Mouse (Mus musculus): ENCODE measurements around the gene Arl3.

The Arl3 gene

DNA sequence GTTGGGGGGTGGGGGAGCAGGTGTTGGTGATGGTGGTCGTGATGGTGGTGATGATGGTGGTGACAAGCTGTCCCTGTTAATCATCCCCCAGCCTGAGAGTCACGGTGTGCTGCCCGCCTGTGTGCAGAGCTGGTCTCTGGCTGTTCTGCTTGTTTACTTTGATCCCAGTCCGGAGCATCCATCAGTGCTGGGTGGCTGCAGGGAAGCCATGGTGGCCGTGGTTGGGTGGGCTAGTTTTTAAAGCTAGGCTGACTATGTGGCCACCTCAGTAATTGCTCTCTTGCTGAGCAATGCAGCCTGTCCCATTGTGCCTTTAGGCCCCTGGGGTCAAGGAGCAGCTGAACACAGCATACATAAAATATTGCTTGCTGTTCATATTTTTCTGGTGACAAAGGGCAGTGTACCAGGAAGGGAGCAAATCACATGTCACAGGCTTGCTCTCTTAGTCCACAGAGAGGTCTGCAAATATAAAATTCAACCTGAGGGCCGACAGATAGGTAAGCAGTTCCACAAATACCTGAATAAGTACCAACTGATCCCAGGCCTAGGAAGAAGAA is 38.4 kb downstream of the Arl3 start:
- in situ Hi-C loops (cut with MboI; ENCODE audit: low sequenced_read_pairs) = no loop called here

DNA sequence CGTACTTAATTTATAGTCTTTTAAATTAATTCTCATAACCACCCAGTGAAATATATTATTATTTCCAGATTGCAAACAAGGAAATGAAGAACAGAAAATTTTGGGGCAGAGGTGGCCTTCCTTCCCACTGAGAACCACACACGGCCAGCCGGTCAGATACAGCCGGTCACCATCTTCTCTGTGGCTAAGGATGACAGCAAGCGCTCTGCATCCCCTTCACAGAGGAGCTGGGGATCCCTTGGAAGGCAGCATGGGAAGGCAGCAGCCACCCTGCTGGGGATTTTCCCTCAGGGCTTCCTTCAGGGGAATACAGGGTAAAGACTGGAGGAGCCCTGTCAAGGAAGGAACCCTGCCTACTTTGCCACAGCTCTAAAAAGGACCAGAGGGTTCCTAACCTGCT is 39.5 kb downstream of the Arl3 start:
- in situ Hi-C loops (cut with MboI; ENCODE audit: low sequenced_read_pairs) = no loop called here

DNA sequence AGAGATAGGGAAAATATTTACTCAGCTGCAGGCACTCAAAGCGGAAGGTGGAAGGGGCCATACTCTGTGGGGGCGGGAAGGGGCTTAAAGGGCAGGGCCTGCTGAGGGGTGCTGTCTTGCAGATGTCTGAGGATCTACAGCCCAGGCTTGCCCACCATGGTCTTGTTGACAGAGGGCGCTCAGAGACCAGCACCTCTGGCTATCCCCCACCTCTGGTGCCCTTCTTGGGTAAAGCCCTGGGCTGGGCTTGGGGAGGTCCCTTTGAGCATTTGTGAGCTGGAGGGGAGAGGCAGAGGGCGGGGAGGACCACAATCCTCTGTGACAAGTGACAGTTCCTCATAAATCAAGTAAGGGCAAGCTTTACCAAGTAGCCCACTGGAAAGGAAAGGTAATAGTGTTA is 39.9 kb downstream of the Arl3 start:
- in situ Hi-C loops (cut with MboI; ENCODE audit: low sequenced_read_pairs) = no loop called here

DNA sequence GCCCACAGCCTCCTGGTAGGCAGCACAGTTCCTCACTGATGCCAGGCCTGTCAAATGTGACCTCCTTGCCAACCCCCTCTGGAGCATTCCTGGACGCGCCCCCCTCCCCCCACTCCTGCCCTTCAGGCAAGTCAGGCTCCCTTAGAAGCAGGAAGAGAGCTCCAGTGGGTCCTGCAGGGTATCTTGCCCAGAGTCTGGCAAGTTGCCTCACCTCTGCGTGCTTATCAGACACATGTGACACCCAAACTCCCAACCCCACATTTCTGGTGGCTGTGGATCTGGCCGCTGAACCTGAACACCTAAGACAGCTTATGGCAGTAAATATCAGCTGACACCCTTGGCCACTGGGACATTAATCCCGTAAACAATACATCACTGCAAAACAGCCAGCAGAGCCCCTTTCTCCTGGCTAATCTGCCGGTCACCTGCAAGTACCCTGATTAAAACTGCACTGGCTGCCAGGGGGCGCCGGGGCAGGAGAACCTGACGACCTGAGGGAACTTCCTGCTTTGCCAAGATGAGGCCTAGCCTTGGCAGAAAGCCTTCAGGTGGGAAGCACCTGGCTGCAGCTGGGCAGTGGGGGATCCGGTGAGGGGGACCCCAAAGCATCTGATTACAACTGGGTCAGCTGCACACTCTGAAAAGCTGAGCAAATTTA is 40.8 kb downstream of the Arl3 start:
- in situ Hi-C loops (cut with MboI; ENCODE audit: low sequenced_read_pairs) = no loop called here

DNA sequence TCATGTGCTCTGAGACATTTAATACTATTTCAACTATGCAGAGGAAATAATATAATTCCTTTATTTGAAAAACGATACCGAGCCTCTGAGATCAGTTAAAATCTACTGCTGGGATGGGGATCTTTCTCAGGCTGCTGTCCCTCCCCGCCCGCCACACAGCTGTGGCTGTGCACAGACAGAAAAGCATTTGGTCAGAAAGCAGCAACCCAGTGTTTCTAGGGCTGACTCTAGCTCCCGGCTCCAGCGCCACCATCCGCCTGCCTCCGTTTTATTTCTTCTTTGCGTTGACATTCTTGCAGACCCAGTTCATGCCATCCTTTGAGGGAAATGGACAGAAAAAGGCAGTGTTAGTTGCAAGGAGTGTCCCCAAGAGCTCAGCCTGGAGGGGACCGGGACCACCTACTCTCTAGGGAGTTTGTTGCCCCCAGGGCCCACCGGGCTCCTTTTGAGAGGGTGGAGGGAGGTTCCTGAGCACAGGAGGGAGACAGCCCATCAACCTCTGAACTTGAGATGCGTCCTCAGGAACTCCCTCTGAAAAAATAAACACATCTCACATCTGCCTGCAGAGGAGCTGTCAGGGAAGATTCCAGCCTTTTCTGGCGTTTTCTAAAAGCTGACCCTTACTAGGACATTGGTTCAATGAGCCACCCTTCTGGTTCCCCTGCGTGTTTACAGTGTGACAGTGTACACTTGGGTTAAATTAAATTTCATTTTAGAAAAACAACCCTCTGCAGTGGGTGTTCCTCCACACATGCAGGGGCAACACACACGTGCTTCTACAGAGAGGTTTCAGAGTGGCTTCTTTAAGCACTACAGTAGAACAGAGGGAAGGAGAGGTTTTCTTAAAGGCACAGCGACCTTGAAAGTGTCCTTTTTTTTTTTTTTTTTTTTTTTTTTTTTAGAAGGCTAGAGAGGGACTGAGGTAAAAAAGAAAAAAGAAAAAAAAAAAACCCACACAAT is 41.6 kb downstream of the Arl3 start:
- in situ Hi-C loops (cut with MboI; ENCODE audit: low sequenced_read_pairs) = no loop called here

DNA sequence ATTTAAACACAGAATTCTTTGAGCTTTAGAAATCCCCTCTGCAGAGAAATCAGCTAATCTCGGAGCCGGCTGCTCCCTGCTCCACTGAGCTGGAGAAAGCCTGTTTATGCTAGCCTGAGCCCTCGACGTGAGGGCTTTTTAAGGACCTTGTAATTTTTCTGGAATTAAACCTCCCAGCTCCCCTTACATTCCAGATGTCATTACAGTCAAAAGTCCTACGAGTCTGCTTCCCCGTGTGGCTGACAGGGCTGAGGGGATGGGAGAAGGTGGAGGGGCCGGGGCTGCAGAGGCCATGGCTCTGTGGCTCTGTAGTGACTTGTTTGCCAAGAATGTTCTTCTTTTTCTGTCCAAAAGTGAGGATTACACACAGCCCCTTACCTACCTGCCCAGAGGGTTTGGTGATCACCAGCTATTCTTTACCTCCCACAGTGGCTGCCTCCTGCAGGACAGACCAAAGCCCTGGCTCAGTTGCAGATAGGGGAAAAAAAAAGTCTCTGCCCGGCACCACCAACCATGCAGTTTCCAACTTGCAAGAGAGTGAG is 42.5 kb downstream of the Arl3 start:
- in situ Hi-C loops (cut with MboI; ENCODE audit: low sequenced_read_pairs) = no loop called here

DNA sequence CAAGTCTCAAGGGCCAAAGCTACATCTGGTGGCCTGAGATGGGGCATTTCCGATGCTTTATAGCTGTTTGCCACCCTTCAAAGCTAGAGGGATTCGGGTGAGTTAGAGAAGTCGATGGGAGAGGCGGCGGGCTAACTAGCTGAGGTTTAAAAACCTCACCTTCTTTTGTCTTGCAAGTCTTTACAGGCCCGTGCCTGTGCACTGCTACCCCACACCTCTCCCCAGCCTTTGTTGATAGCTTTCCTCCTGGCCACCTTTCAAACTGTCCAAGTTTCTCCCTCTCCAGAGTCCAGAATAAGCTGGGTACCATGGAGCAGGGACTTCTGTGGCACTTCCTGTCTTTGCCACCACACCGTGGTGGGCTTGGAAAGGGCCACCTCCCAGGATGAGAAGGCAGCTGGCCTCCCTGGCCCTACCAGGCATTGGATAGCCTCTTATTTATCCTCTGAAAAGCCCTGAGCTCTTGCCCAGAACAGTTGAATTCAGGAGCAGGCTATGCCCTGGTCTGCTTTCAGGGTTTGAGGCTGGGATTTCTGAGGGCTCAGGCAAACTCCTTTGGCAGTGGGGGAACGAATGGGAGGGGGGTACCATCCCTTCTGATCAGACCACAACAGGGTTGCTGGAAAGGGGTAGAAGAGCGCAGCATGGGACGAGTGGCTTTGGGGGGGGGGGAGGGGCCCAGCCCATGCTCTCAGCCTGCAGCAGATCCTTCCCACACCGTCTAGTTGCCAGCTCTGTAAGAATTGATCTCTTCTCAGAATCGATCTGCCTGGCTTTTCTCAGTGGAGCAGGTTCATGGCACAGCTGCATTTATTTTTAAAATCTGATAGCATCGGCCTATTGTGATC is 43.2 kb downstream of the Arl3 start:
- in situ Hi-C loops (cut with MboI; ENCODE audit: low sequenced_read_pairs) = no loop called here

DNA sequence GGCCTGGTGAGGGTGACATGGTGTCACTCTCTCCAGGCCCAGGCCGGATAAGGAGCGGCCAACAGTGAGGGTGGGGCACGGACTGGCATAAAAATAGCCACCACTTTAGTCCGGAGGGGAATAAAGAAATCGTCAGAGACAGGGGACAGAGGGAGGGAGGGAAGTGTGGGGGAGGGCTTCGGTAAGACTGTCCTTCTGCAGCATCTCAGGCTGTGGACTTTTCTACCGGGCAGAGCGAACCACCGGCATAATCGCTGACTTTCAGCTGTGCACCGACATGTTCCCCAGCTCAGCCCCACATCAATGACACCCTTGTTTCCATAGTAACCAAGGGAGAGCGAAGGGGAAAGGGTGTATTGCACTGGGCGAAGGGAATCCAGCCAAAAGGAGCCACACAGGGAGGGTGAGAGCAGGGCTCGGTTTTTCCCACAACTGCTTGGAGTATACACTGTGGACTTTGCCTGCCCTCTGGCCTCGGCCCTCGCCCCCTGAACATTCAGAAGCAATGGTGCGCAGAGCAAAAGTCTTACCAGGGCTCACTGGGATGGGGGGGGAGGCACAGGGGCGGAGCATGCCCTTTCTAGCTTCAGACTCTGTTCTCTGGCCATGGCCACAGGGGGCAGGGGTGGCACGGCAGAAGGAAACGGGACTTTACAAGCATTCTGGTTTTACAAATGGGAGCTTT is 44.3 kb downstream of the Arl3 start:
- in situ Hi-C loops (cut with MboI; ENCODE audit: low sequenced_read_pairs) = no loop called here

DNA sequence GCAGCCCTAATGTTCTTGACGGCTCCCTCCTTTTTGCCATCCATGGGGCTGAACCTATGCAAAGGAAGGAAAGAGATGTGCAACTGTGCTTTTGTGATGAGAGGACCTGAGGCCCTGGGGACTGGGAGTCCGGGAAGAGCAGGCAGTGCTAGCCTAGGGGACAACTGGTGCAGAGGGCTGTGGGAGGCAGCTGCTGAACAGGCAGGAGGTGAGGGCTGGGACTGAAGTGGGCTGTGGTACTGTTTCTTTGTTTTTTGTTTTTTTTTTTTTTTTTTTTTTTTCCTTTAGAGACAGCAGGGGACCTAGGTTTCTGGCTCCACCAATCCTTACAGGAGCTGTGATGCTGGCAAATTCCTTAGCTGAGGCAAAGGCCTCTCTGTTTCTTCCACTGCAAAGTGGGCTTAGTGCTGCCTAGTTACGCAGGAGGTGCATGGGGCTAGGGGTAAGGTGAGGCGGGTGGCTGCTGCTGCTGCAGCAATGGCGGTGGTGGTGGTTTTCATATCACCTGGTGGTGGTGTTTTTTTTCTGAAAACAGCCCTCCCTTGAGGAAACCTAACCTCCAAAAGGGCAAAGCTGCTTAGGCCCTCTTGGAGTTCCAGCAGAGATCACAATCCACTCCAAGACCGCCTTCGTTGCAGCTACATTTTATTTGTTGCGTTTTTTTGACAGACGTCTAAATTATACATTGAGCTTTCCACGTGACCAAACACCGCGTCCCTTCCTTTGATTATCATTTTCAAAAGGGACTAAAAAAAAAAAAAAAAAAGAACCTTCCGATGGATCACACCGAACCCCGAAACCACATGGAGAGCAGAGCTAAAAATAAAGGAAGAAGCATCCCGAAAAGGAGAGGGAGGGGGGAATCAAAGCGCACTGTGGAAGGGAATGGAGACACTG is 45.1 kb downstream of the Arl3 start:
- in situ Hi-C loops (cut with MboI; ENCODE audit: low sequenced_read_pairs) = no loop called here

DNA sequence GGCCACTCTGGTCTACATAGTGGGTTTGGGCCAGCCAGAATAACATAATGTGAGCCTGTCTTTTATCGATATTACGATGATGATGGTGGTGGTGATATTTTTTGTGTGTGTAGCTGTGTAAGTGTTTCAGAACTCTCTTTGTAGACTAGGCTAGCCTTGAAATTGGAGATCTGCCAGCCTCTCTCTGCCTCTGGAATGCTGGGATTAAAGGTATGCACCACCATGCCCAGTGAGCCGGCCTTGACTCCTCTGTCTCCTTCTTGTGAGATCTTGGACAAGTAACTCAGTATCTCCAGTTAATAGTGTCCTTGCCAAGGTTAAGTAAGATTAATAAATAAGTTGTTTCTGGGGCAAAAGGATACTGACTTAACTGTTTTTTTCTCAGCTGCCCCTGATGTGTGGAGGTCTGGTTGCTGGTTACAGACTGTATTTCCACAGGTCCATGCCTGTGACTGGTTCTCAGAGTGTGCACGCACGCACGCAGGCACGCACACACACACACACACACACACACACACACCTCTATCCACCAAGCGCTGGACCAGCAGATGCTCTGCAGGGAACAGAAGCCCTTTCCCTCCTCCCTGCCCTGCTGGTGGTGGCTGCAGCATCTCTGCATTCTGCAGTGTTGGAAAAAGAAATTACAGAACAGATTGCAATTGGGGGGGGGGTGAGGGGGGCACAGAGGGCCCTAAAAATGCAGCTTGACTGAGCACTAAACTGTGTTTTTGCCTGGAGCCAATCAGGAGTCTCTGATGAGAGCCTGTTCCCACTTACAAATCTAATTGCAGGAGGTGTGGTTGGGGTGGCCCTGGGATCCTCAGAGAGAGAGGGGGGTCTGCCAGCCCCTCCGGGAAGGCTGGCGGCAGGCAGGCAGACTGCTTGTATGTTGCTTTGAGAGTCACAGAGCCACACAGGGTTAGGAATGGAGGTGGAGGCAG is 47.0 kb downstream of the Arl3 start:
- in situ Hi-C loops (cut with MboI; ENCODE audit: low sequenced_read_pairs) = no loop called here

DNA sequence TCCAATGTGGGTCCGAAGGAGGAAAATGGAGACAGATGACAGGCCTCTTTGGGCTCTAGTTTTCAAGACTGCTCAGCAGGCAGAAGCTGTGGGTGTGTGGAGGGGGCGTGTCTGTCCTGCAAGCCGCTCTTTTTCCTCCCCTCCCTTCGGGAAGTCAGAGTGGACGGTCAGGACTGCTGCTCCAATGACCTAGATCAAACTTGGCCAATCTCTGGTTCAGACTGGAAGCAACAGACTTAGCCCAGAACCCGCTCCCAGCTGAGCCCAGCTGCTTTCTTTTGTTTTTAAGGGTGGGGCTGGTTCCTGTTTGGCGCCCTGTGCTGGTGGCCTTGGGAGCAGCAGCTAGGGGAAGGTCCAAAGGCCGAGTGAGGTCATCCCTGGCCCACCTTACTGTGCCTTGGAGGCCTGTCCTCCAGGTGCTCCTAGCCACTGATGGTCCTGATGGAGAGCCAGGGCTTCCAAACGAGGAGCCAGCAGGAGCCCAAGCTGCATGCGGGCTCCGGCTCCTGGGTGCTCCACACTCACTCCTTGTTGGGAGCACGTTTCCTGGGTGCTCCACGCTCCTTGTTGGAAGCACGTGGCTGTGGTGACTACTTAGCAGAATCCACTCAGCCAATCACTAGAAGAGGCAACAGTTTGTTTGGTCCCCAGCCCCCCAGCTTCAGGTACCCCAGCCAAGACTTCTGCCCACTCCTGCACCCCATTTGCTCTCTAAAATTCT is 48.2 kb downstream of the Arl3 start:
- in situ Hi-C loops (cut with MboI; ENCODE audit: low sequenced_read_pairs) = no loop called here

DNA sequence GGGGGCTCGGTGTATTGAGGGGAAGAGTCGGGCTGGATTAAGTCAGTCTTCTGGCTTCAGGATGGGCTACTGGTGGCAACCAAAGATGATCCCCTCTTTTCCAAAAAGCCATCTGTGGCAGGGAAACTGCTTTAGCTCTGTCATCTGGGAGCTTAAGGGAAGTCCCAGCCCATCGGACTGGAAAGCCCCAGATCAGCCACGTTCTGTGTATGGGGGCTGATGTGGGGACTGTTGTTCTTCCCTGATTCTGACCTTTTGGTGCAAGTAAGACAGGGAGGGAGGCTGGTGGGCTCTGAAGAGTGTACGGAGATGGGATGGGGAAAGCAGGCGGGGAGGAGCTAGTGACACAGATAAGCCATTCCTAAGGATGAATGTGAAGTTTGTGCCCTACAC is 48.9 kb downstream of the Arl3 start:
- in situ Hi-C loops (cut with MboI; ENCODE audit: low sequenced_read_pairs) = no loop called here

DNA sequence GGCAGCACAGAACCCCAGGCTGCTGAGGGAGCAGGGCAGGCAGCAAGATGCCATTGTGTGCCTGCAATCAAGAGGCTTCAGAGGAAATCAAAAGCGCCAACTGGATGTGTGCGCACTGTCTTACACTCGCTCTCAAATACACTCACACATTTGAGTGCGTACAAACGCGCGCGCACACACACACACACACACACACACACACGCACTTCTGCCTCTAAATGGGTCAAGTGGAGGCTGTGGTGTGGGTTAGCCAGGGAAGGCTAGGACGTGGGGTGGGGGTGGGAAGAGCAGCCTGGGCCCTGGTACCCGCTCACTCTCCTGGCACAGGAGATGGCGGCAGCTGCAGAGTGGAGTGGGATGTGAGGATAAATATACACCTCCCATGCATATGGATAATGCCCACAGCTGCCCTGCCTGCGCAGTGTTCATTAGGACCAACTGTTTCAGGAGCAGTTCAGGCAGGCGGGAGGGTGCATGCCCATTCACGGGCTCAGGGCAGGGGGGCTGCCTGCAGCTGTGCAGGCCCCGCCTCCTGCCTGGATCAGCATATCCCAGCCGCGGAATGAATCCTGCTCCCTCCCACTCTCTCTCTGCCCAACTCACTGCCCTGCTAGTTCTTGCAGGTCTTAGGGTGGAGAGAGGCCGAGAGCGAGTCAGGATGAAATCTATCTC is 49.4 kb downstream of the Arl3 start:
- in situ Hi-C loops (cut with MboI; ENCODE audit: low sequenced_read_pairs) = no loop called here

DNA sequence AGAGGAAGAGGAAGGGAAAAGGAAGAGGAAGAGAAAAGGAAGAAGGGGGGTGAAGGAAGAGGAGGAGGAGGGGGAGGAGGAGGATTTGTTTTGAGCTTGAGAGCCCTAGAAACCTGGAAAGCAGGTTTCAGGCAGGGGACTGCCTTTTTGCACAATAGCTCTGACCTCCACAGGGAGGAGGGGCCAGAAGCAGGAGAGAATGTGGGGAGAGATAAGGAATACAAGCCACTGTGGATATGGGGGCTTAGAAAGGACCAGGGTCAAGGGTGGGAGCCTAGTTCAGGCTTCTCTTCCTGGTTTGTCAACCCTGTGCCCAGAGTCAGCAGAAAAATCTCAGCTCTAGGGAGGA is 49.9 kb downstream of the Arl3 start:
- in situ Hi-C loops (cut with MboI; ENCODE audit: low sequenced_read_pairs) = no loop called here

DNA sequence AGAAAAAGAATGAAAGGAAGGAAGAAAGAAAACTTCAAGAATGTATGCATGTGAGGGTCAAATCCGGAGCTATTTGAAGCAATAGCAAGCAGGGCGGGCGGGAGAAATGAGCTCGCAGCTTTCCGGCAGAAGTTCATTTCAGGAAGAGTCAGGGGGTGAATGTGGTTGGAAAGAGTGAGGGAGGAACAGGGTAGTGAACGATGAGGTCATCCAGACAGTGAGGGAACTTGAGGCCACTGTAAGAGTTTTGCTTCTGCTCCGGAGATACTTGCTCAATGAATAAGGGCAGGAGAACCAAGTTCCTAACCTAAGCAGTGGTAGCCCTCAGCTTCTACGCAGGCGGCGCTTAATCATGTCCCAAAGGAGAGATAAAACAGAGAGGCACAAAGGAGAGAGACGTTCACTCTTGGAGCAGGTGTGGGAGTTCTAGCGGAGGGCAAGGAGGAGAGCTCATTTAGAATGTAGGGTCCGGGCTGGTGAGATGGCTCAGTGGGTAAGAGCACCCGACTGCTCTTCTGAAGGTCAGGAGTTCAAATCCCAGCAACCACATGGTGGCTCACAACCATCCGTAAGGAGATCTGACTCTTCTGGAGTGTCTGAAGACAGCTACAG is 50.5 kb downstream of the Arl3 start:
- in situ Hi-C loops (cut with MboI; ENCODE audit: low sequenced_read_pairs) = no loop called here

DNA sequence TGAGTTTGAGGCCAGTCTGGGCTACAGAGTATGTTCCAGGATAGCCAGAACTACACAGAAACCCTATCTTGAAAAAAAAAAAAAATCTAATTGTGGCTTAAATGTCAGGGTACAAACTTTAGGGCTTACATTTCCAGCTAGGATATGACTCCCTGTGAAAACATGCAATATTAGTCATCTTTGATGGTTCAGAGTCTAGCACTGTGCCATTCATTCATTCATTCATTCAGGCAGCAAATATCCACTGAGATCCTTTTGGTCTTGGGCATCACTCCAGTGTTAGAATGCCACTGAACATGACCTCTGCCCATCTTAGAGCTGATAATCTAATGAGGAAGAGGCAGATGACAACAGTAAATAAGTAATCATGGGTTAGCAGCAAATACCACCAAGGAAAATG is 51.3 kb downstream of the Arl3 start:
- in situ Hi-C loops (cut with MboI; ENCODE audit: low sequenced_read_pairs) = no loop called here
